Mouse (Mus musculus) neural tube, embryonic 10.5 days (tissue): ENCODE measurements at regions not wholly inside any gene's neighbourhood (a gene's known extent, or its start where the extent isn't known, plus 50 kb on each side); places are given as distances from the start of the nearest gene placed in this dataset.

Experiments
- DNase-seq: peaks from one replicate; pipeline ENCODE4 v3.0.0-alpha.2; 2017; ENCODE audit warnings: low spot score; ENCODE audit errors: extremely low spot score

DNA sequence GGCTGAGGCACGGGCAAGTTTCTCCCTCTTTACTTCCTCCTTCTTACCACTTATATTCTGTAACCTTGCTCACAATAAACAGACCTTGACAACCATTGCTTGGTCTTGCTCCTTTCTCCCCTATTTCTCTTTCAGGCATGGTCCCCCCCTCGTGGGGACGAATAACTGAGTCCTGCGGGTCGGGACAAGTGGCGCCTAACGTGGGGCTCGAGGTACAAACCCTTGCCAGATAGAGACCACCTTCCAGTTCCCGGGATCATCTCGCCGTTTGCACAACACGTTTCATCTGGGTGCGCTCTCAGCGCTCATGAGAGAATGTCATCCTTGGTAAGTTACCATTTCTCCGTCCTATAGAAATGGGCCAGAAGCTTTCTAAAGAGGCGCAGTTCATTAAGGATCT, 79.6 kb upstream of the Foxn3 start:
- no peak for DNase-seq

DNA sequence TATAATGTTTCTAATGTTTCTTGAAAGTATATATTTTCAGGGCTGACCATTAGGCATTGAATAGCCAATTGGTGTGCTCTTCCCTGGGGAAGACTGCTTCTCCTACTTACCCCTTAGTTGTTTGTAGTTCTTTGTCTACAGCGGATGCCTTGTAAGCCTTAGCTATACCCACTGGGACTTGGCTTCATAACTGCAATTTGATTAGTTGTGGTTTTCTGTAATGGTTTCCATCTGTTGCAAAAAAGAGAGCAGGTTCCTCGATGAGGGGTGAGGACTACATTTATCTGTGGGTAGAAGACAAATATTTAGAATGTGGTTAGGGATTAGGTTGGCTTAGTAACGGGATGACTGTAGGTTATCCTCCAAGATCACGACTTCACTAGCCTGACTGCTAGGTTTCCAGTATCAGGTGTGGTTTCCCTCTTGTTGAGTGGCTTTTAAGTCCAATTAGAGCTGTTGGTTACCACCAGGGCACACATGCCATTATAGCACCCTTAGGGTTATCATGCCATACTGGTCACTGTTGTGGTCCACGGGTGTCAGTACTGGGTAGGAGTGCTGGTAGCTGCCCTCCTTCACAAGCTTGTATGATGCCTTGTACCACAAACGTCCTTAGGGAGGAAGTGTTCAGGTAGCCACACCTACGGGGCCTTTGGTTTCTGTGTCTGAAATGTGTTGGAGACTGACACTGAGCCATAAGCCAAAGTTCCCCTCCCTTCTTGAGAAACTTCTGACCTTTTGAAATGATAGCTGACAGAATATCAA, 78.9 kb upstream of the Foxn3 start:
- no peak for DNase-seq

GRCm38 (mm10) chr12:99641278-99641677, 77.9 kb upstream of the Foxn3 start:
- DNase-seq: no peak

- DNase-seq: peak; percentile 56
These were observed 77.1 kb upstream of the Foxn3 start for GRCm38 (mm10) chr12:99640214-99641151.

- no peak for DNase-seq
These were observed 76.4 kb upstream of the Foxn3 start for GRCm38 (mm10) chr12:99639847-99640213.

GRCm38 (mm10) chr12:99639118-99639517, 75.7 kb upstream of the Foxn3 start:
- no peak for DNase-seq

- no peak for DNase-seq
These were observed 74.6 kb upstream of the Foxn3 start for GRCm38 (mm10) chr12:99637986-99638385.

DNA sequence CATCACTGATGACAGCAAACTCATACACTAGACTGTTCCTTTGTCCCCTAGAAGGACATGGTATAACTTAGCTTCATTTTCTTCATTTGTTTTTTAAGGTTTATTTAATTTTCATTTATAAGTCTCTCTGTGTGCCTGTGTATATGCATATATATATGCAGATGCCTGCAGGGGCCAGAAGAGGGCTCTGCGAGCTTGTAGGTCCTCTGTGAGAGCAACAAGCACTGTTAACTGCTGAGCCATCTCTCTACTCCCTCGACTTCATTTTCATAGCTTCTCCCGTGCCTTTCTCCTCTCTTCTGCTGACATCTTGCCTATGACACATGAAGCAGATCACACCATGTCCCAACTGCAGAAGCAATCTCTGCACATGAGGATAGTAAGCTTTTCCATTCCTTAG, 72.9 kb upstream of the Foxn3 start:
- no peak for DNase-seq

GRCm38 (mm10) chr12:99635361-99635760, 72.0 kb upstream of the Foxn3 start:
- no peak for DNase-seq

DNA sequence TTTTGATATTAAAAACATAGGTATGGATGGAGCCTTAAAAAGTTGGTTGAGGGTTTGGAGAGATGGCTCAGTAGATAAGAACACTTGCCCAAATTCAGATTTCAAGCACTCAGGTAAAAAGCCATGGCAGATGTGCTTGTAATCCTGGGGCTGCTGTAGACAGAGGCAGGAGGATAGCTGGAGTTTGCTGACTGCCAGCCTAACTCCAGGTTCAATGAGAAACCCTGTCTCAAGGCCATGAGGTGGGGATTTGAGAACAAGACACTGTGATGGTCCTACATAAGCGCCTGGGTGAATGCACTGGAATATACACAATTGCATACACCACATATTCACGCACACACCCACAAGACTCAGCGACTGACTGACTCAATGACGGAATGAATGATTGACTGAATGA, 71.3 kb upstream of the Foxn3 start:
- DNase-seq: no peak

DNA sequence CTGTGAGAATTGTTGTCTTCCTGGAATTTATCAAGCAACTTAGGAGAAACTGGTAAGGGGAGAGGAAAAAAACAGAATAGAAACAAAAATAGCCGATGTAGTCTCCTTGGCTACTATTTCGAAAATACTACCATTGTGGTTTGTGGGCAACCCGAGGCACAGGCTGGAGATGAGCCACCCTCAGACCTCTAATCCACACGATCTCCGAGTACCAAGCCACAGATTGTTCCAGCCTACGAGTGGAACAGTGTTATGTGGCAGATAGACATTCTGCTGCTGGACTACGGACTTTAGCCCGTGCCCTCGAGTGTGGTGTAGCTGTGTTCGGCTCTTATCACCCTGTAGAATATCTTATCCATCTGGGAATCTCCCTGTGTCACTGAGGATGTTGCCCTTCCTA, 70.3 kb upstream of the Foxn3 start:
- no peak for DNase-seq

GRCm38 (mm10) chr12:99632988-99633387, 69.6 kb upstream of the Foxn3 start:
- no peak for DNase-seq

DNA sequence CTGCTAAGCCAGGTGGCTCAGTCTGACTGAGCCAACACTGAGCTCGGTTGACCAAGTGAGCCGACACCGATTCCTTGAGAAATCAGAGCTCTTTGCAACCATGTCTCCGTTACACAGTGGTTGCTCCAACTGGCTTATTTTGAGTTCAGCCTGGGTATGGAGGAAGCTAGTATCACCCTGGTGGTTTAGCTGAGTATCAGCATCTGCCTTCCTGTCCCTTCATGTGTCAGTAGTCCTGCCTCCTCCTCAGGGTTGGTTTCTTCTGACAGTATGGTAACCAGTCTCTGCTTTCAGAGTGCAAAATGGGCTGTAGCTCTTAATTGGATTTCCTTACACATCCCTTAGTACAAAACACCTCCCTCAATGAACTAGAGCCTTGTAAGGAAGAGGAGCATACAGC, 66.2 kb upstream of the Foxn3 start:
- no peak for DNase-seq

GRCm38 (mm10) chr12:99628421-99628820, 65.0 kb upstream of the Foxn3 start:
- DNase-seq: no peak

- peak; percentile 92 for DNase-seq
These were observed 64.5 kb upstream of the Foxn3 start for GRCm38 (mm10) chr12:99627898-99628231.

- DNase-seq: peak; percentile 56
These were observed 64.0 kb upstream of the Foxn3 start for GRCm38 (mm10) chr12:99627201-99627897.

- no peak for DNase-seq
These were observed 62.8 kb upstream of the Foxn3 start for GRCm38 (mm10) chr12:99626147-99626546.

DNA sequence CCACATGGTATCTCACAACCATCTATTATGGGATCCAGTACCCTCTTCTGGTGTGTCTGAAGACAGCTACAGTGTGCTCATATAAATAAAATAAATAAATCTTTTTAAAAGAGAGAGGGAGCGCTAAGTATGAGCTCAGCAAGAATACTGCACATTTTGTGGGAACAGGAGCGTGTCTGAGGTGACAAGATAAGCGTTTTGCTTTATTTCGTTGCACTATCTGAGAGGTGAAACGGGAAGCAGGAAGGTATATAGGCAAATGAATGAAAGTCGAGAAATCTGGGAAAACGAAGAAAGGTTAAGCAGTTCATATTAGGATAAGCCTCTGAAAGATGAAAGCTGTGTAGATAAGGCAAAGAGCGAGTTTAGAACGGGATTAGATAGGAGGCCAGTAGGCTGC, 61.7 kb upstream of the Foxn3 start:
- DNase-seq: no peak

GRCm38 (mm10) chr12:99622238-99622637, 58.9 kb upstream of the Foxn3 start:
- DNase-seq: no peak

DNA sequence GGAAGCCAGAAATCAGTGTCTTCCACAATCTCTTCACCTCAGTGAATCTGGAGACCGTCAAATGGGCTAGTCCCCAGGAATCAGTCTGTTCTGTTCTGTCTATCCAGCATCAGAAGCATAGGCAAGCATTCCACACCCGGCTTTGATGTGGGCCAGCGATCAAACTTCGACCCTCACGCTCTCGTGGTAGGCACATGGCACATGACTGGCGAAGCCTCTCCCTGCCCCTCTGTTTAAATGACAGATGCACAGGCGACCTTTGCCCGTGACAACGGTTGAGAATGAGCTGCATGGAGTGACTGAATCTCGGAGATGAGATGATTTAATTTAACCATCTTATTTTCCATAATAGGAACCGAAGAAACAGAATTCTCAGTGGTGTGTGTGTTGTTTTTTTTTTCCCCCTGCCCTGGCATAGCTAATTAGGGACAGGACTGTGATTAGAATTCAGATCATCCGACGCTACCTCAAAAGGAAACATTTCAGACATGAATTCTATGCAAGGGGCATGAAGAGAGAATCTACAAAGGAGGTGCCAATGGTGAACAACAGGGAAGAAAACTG, 53.9 kb upstream of the Foxn3 start:
- no peak for DNase-seq

- DNase-seq: no peak
These were observed 51.0 kb upstream of the Foxn3 start for GRCm38 (mm10) chr12:99614420-99614819.
